Mouse (Mus musculus): Measurements from ENCODE around the gene Atr. TPM values are rescaled to one million over a fixed set of nuclear protein-coding genes. Genes with fewer than 3 reads are reported as not detected.
A peak's percentile ranks its signal among the peaks of the same experiment; 100 is the strongest.
"Not testable (repeated sequence)": the region's sequence is repeated elsewhere in the genome, so short reads cannot be mapped to it uniquely, and the experiment has no call there.

The Atr gene
- total RNA-seq, 2 experiments from 2014 or later: 7.3 to 7.7 TPM

- no peak for DNase-seq
- intact Hi-C loops (cut with DNase I): no loop called here
Measured at GRCm38 (mm10) chr9:95882751-95883150, 25.4 kb downstream of the Atr start.

DNA sequence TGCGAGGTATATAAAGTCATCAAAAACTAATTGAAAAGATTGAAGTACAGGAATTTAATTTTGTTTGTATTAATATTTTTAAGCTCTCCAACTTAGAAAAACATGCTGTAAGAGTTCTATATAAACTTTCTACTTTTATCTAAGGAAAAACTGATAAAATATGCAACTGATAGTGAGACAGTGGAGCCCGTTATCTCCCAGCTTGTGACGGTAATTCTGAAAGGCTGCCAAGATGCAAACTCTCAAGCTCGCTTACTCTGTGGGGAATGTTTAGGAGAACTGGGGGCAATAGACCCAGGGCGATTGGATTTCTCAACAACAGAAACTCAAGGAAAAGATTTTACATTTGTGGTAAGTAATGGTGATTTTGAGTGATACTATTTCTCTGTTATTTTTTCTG lies 40.0 kb downstream of the Atr start:
- DNase-seq: no peak
- intact Hi-C loops (cut with DNase I): no loop called here

- no peak for DNase-seq
- intact Hi-C loops (cut with DNase I): no loop called here
Measured at GRCm38 (mm10) chr9:95932855-95933254, 75.5 kb downstream of the Atr start.

DNA sequence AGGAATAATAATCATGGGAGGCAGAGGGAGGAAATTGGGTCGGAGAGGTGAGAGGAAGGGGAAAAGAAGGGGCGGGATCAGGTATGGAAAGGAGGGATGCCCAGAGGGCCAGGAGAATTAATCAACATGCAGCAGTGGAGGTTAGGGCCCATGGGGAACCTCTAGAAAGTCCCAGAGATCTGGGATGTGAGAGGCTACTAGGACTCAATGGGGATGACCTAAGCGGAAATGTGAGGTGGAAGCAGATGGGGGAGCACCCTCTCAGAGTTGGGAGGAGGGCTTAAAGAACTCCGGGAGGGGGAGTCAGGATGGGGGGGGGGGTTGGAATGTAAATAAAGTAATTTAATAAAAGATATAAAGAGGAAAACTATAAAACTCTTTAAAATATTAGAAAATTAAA lies 96.3 kb downstream of the Atr start:
- intact Hi-C loops (cut with DNase I): no loop called here
- no peak for DNase-seq

DNA sequence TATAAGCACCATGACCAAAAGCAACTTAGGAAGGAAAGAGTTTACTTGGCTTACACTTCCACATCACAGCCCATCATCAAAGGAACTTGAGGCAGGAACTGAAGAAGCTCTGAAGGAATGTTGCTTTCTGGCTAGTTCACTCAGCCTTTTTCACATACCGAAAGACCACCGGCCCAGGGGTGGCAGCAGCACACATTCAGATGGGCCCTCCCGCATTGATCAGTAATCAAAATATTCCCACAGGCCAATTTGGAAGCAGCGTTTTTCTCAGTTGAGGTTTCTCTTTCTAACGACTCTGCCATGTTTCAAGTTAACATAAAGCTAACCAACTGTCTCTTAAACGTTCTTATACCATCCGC lies 96.8 kb downstream of the Atr start:
- intact Hi-C loops (cut with DNase I): no loop called here
- DNase-seq: no peak

DNA sequence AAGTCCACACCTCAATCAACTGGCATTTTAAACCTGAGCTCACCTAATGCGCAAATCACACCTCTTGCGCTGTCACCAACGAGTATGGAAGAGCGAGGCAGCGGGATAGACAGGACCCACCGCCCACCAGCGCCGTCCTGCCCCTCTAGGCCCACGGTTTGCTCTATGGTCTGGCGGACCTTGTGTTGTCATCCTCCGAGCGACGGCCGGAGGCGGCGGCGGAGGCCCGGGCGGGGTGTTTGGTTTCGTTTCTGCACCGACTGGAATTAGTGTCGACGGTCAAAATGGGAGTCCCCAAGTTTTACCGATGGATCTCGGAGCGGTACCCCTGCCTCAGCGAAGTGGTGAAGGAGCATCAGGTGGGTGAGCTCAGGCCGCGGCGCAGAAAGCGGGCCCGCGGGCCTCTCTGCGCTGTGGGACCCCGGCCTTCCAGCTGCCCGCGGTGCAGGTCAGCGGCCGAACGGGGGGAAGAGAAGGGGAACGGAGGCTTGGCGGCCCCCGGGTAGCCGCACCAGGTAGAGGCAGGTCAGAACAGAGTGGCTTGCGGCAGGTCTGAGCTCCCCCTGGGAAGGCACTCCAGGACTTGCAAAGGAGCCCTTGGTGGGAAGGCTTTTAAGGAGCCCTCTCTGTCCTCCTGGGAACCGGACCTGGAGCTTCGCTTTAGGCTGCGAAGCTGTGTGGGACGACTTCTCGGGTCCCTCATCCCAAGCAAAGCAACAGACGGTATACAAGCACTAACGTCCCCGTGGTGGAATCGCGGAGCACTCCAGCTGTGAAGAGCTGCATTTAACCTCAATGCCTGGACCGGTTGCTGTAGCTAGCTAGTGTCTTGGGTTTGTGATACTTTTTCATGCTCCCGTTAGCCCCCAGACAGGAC lies 97.4 kb downstream of the Atr start, which contains the start of gene Xrn1:
Gene Xrn1, plus strand, starts transcription at position 176 of the 877 bp plus-strand sequence.
- intact Hi-C loops (cut with DNase I): no loop called here
- DNase-seq: peak; percentile 94 to 95

DNA sequence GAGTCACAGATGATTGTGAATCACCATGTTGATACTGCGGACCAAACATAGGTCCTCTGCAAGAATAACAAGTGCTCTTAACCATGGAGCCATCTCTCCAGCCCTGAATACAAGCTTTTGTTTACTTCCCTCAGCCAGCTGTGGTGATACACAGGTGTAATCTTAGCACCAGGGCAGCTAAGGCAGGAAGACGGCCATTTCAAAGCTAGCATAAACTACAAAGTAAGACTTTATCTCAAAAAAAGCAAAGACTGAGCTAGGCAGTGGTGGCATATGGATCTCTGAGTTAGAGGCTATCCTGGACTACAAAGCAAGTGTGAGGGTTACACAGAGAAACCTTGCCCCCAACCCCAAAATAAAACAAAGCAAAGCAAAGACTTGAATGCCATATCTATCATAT lies 100.2 kb downstream of the Atr start:
- no peak for DNase-seq
- intact Hi-C loops (cut with DNase I): no loop called here

DNA sequence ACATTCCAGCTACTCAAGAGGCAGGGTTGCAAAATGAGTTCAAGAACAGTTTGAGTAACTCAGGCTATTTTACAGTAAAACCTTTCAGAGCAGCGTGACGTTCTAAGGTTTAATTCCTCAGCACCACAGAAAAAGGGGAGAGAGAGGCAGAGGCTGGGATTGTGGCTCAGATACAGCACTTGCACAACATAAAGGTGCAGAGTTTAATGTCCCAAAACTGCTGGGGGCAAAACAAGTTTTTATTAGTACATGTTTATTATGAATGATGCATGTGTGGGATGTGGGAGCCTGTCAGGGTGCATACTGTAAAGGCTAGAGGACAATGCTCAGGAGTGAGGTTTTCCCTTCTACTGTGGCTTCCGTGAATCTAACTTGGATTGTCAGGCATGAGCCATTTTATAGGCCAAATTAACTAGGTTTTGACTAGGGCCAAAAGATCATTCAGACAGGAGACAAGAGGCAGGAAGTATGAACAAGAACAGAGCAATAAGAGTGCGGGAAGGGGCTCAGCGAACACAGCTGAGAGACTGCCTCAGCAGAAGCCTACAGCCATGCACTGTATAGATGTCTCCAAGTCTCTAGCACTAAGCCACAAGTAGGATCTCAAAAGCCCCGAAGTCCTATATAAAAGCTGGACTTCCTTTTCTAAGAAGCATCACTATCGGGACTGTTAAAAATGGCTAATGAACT lies 100.8 kb downstream of the Atr start:
- intact Hi-C loops (cut with DNase I): no loop called here

GRCm38 (mm10) chr9:95958731-95959105 lies 101.3 kb downstream of the Atr start:
- intact Hi-C loops (cut with DNase I): not testable (repeated sequence)

More for the DNA sequence above, 100.8 kb downstream of the Atr start:
- DNase-seq: no peak

GRCm38 (mm10) chr9:95959246-95959645 lies 101.8 kb downstream of the Atr start:
- intact Hi-C loops (cut with DNase I): no loop called here
- no peak for DNase-seq

More at GRCm38 (mm10) chr9:95958731-95959105, 101.3 kb downstream of the Atr start:
- not testable (repeated sequence) for DNase-seq

DNA sequence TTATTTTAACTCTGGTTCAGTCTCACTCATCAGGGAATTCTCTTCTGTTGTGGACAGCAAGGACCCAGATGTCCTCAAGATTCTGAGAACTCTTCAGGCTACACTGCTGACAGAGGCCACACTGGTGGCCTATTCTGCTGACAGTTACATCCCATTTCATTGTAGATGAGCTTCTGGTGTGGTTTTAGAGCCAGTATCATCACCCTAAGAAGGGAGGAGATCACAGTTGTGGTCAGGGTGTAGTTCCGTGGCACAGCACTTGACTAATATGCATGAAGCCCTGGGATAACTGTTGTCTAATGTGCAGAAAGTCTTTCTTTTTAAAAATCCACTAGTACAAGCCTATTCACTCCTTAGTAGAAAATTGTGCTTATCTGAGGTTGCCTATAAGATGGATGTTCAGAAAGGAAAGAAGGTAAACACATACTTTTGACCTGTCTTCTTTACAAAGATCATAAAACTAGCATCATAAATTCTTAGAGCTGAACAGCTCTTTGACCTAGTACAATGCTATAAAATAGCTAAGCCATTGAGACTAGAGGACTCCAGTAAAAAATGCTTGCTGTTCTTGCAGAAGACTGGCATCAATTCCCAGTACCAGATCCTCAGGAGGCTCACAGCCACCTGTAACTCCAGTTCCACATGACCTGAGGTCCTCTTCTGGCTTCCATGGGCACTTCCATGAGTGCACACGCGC lies 102.5 kb downstream of the Atr start:
- intact Hi-C loops (cut with DNase I): loop anchor here (5.0 kb wide), 1 partner anchor 157 kb away; the partner anchor contains the start of gene Gk5

GRCm38 (mm10) chr9:95961058-95961457 lies 103.7 kb downstream of the Atr start:
- DNase-seq: no peak
- intact Hi-C loops (cut with DNase I): loop anchor here (5.0 kb wide), 1 partner anchor 156 kb away; the partner anchor contains the start of gene Gk5

More for the DNA sequence above, 102.5 kb downstream of the Atr start:
- DNase-seq: no peak

GRCm38 (mm10) chr9:95964037-95964436 lies 106.6 kb downstream of the Atr start:
- intact Hi-C loops (cut with DNase I): loop anchor here (5.0 kb wide), 1 partner anchor 153 kb away; the partner anchor contains the start of gene Gk5
- DNase-seq: no peak

DNA sequence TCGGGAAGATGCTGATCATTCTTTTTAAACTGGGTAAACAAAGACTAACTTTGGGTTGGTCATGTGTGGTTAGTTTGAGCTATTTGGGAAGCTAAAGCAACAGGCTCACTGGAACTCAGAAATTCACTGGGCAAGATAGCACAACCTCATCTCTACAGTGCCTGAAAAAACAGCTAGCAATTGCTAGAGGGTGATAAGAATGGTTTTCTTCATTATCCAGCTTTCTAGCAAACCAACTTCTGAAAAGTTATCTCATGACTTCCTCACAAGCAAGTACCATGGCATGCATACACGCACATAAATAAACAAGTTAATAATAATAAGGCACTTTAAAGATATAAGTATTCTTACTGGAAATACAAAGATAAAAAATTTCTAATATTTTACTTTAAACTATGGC lies 120.9 kb downstream of the Atr start:
- DNase-seq: no peak
- intact Hi-C loops (cut with DNase I): no loop called here

- intact Hi-C loops (cut with DNase I): no loop called here
Measured at GRCm38 (mm10) chr9:95979896-95980295, 122.5 kb downstream of the Atr start.

GRCm38 (mm10) chr9:95992255-95992654 lies 134.9 kb downstream of the Atr start:
- no peak for DNase-seq
- intact Hi-C loops (cut with DNase I): no loop called here

More at GRCm38 (mm10) chr9:95979896-95980295, 122.5 kb downstream of the Atr start:
- no peak for DNase-seq

Other genes with a start within 250 kb of the Atr start
- 10 to 100 TPM; 24.3 to 25.1 TPM for gene Pcolce2, start 220.0 kb upstream of the Atr start, total RNA-seq (2021)
- gene Trpc1, start 107.2 kb upstream of the Atr start, total RNA-seq (2021): 1 to 10 TPM; 6.7 to 8.6 TPM
- gene Pls1, start 12.3 kb upstream of the Atr start, total RNA-seq (2021): under 1 TPM in 1 of 2 experiments, not detected in 1; 0.36 TPM
- 10 to 100 TPM; 21.6 to 23.4 TPM for gene Xrn1, start 97.2 kb downstream of the Atr start, total RNA-seq (2021)

Measured in heart, postnatal 14 days (tissue).